Mouse (Mus musculus) telencephalon, adult 2 months (tissue): ENCODE measurements around the gene Xaf1.

Experiments
- DNase-seq: peaks from one replicate; pipeline ENCODE4 v3.0.0-alpha.2; 2011; ENCODE audit warnings: low read depth, low spot score

The Xaf1 gene

DNA sequence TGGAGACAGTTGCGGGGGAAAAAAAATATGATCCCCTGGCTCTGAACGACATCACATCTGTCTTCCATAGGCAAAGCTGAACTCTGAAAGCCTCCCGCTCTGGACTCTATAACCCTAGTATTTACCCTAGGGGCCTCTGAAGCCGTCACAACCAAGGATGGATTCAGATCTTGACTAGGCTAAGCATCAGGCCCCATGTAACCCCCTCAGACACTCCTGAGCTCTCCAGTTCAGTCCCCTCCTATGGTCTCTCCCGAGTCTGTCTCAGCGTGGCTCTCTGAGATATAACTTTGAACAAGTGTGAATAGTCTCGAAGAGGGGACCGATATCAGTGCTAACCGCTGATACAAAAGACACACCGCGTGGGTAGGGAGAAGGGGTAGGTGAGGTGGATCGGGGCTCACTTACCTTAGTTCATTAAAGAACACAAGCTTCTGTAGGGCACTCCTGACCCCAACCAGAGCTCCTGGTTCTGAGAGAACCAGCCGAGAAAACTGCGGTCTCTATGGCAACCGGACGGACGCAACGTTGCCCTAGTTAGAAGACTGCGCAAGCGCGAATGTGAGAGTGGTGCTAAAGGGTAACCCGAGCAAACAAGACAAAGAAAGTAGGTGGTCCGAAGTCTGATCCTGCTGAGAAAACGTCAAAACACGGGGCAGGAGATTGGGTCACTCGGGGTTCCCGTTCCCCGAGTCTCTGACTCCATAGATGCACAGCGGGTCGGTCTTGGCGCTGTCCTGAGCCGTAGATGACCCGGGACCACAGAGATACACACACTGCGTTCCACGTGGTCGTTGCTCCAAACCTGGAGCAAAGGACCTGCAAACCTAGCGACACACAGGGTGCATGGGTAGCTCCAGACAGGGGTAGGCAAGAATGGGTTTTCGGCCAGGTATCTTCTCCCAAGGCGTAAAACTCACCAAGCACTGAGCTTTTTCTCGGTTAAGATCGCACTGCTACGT lies 60.2 kb downstream of the Xaf1 start:
- peak; percentile 52 for DNase-seq

GRCm38 (mm10) chr11:72362347-72362741 lies 60.9 kb downstream of the Xaf1 start, which contains the start of gene Tekt1:
TSS of gene Tekt1 (minus strand) at chr11:72362442.
- DNase-seq = no peak
